Mouse (Mus musculus) brain, embryonic 14.5 days (tissue): ENCODE data around the gene Plekha4.

Experiments
- CTCF ChIP-seq: fragments of 200-500 bp; IDR thresholded peaks from 2 replicates; pipeline ENCODE4 v1.5.1; 2012; ENCODE audit warnings: inconsistent platforms, mild to moderate bottlenecking, moderate library complexity, borderline replicate concordance; ENCODE audit not compliant: insufficient read depth, insufficient read length; ENCODE audit errors: extremely low read depth
- POLR2A ChIP-seq: fragments of 200-500 bp; IDR thresholded peaks from 2 replicates; pipeline ENCODE4 v1.6.1; 2012; ENCODE audit warnings: mild to moderate bottlenecking, inconsistent platforms, borderline replicate concordance; ENCODE audit not compliant: poor library complexity, insufficient read depth, insufficient read length, severe bottlenecking; ENCODE audit errors: extremely low read depth

DNA sequence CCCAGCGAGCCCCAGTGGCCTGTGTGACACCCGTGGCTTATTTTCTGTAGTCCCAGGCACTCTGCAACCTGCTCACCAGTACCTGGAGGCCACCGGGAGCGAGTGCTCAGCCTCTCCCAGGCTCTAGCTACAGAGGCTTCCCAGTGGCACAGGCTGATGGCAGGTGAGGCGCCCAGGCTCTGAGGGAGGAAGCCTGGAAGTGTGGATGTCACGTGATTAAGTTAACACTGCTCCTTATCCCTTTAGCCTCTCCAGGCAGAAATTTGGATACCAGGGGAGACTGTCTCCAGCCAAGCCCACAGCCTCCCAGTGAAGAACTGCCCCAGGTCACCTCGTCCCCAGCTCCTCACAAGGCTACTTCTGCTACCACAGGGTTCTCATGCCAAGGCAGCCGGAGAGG is 27.4 kb downstream of the Plekha4 start:
- TF ChIP-seq POLR2A, result no peak
- no peak for TF ChIP-seq CTCF
